Mouse (Mus musculus): ENCODE results near the gene Gba.

- TF ChIP-seq EP300 (IDR thresholded peaks at IDR 0.05; ENCODE audit: low read length), result no peak
- no peak for TF ChIP-seq CTCF (conservative IDR thresholded peaks at IDR 0.05 in 1 of 2, IDR thresholded peaks at IDR 0.05 in 1 of 2; ENCODE audit: low read depth in 2 of 2, low read length in 2 of 2)
- TF ChIP-seq USF1 (IDR thresholded peaks at IDR 0.05; ENCODE audit: low read depth, low read length), result no peak
- TF ChIP-seq POLR2A (IDR thresholded peaks at IDR 0.05; ENCODE audit: low read depth, low read length), result no peak
- no peak for TF ChIP-seq BHLHE40 (IDR thresholded peaks at IDR 0.05; ENCODE audit: low read depth, low read length)
- TF ChIP-seq SMC3 (IDR thresholded peaks at IDR 0.05; ENCODE audit: low read depth, low read length), result no peak
- no peak for TF ChIP-seq USF2 (conservative IDR thresholded peaks at IDR 0.05; ENCODE audit: low read depth, low read length)
- no peak for TF ChIP-seq MAX (IDR thresholded peaks at IDR 0.05; ENCODE audit: low read length)
Measured at GRCm38 (mm10) chr3:89179056-89179455, 23.7 kb upstream of the Gba start.

All from CH12.LX (cell line).